Mouse (Mus musculus) brain, embryonic 14.5 days (tissue): ENCODE results near the gene Apon.

Source experiments
- CTCF ChIP-seq: fragments of 200-500 bp; IDR thresholded peaks from 2 replicates; pipeline ENCODE4 v1.5.1; 2012; ENCODE audit warnings: inconsistent platforms, mild to moderate bottlenecking, moderate library complexity, borderline replicate concordance; ENCODE audit not compliant: insufficient read depth, insufficient read length; ENCODE audit errors: extremely low read depth
- POLR2A ChIP-seq: fragments of 200-500 bp; IDR thresholded peaks from 2 replicates; pipeline ENCODE4 v1.6.1; 2012; ENCODE audit warnings: mild to moderate bottlenecking, inconsistent platforms, borderline replicate concordance; ENCODE audit not compliant: poor library complexity, insufficient read depth, insufficient read length, severe bottlenecking; ENCODE audit errors: extremely low read depth

DNA sequence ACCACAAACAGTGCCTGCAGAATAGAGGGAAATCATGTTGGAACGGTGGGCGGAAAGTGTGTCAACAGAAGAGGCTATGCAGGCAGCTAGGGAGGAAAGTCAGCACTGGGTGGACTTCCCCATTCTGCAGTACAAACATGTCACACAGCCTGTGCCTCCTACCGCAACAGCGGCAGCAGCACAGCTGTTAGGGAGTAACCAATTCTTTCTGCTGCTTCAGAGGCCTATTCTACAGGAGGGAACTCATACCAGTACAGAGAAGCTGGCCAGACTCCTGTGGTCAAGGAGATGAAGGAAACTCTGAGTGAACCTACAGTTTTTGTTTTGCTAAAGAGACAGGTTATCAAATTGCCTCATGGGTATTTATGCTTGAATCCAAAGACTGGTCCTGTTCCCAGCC, 5.1 kb downstream of the Apon start:
- TF ChIP-seq CTCF, result no peak
- TF ChIP-seq POLR2A, result no peak
